Mouse (Mus musculus): Measurements from ENCODE around the gene Cmtm7.

GRCm38 (mm10) chr9:114729911-114730805 is 51.5 kb downstream of the Cmtm7 start:
- no peak for TF ChIP-seq TAL1 (IDR thresholded peaks at IDR 0.05; ENCODE audit: low read length)
- no peak for TF ChIP-seq GATA1 (IDR thresholded peaks at IDR 0.05; ENCODE audit: low read length)
